Mouse (Mus musculus) small intestine, adult 2 months (tissue): ENCODE measurements around the gene Gm9964.

Experiments
- CTCF ChIP-seq: fragments of 200-500 bp; IDR thresholded peaks from 2 replicates; pipeline ENCODE4 v1.5.1; 2012; ENCODE audit warnings: low read depth, mild to moderate bottlenecking, control low read depth, inconsistent platforms, low read length, moderate library complexity, mixed read lengths; ENCODE audit not compliant: insufficient replicate concordance, insufficient read length; ENCODE audit errors: extremely low read depth
- POLR2A ChIP-seq: fragments of 200-500 bp; IDR thresholded peaks from 2 replicates; pipeline ENCODE4 v1.6.1; 2012; ENCODE audit warnings: low read depth, mild to moderate bottlenecking, control low read depth, inconsistent platforms, low read length, moderate library complexity

- no peak for TF ChIP-seq POLR2A
- TF ChIP-seq CTCF, result no peak
Measured at GRCm38 (mm10) chr11:79267171-79267570, 29.5 kb downstream of the Gm9964 start.
